Mouse (Mus musculus): ENCODE results near the gene Zfp770. TPM values are rescaled to one million over a fixed set of nuclear protein-coding genes. Genes with fewer than 3 reads are reported as not detected.
"Not testable (repeated sequence)": the region's sequence is repeated elsewhere in the genome, so short reads cannot be mapped to it uniquely, and the experiment has no call there.

The Zfp770 gene
- total and polyA plus RNA-seq, 2 experiments from 2014 or later = 8.2 to 28.6 TPM

DNA sequence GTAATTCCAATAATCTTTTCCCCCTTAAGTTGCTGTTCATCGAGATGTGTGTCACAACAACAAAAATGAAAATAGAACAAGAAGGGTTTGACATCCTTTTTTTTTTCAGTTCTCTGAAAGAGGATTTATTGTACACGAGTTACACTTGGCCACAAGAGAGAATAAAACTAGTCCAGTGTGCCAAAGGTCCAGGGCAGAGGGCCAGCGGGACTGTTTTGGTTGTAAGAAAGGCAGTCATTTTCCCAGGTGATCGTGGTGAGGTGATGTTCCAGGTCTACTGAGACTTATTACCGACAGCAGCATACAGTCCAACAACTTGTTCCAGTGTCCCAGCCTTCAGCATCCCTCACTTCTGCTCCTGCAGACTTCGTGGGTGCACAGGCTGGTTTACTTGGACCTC is 3.8 kb upstream of the Zfp770 start:
- TF ChIP-seq CTCF (IDR thresholded peaks at IDR 0.05; ENCODE audit: low read depth) = no peak
- Histone ChIP-seq H3K36me3 (ENCODE audit: insufficient read depth) (no peaks in the 10 kb centered on the region), H3K9ac (no peak overlapping the region), H3K4me2 (ENCODE audit: low read depth) (no peak overlapping the region), H3K27ac (ENCODE audit: low read depth, low read length) (no peak overlapping the region), H3K4me3 (ENCODE audit: low read depth, low read length) (no peak overlapping the region), H3K27me3 (ENCODE audit: insufficient read depth, low read length) (no peaks in the 10 kb centered on the region), H3K4me1 (ENCODE audit: insufficient read depth) (peaks cover 6% of the 10 kb centered on the region), H3K9me3 (ENCODE audit: low read length) (no peaks in the 10 kb centered on the region)
- ATAC-seq = no peak
- DNase-seq = no peak
- 73% methylated on average over 6 of the region's 6 CpGs for WGBS

DNA sequence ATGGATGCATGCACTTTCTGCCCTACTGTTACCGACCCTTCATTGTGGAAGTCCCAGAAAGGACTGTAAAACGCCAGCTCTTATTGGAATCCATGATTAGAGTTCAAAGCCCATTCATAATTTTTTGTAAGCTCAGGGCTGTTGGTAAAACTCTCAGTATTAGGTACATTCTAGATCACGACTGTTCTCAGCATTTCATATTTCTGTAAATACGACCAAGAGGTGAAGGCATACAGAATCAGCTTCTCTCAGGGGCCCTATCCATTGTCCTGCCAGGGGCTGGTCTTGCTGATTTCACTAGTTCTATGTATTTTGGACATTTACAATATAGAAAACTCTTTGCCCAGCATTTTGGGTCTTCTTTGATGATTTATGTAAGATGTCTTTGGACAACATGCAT is 305 bp upstream of the Zfp770 start:
- Histone ChIP-seq H3K27me3 (ENCODE audit: insufficient read depth, low read length) (no peaks in the 10 kb centered on the region), H3K9ac (peak overlapping the region; percentile 82), H3K4me3 (ENCODE audit: low read depth, low read length) (peak overlapping the region; percentile 68), H3K27ac (ENCODE audit: low read depth, low read length) (no peak overlapping the region; the same call in 1 of the 2 replicates), H3K9me3 (ENCODE audit: low read length) (no peaks in the 10 kb centered on the region), H3K4me1 (ENCODE audit: insufficient read depth) (peaks cover 11% of the 10 kb centered on the region), H3K4me2 (ENCODE audit: low read depth) (peak overlapping the region; percentile 65), H3K36me3 (ENCODE audit: insufficient read depth) (no peaks in the 10 kb centered on the region; the same call in 1 of the 2 replicates)
- TF ChIP-seq CTCF (IDR thresholded peaks at IDR 0.05; ENCODE audit: low read depth) = no peak
- WGBS = 28% methylated on average over 4 of the region's 4 CpGs
- no peak for DNase-seq
- peak; percentile 28; the same call in 1 of the 2 replicates for ATAC-seq

DNA sequence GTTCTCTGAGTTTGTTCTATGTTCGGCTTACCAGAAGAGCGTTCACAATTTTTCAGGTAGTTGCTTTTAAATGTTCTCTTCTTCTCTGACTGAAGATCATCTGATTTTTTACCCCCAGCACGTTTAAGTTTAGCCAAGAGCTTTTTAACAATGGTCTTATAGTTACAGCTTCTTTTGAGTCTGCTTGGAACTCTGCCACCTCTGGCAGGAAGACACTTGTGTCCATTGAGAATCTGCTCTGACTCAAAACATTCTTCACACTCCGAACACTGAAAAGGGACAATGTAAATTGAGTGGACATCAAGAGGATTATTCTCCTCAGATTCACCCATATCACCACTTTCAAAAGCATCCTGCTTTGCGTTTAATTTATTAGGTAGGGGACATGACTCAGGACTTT is 4.8 kb downstream of the Zfp770 start:
- Histone ChIP-seq H3K27me3 (ENCODE audit: insufficient read depth, low read length) (no peaks in the 10 kb centered on the region), H3K4me3 (ENCODE audit: low read depth, low read length) (no peak overlapping the region), H3K4me2 (ENCODE audit: low read depth) (no peak overlapping the region), H3K36me3 (ENCODE audit: insufficient read depth) (peaks cover 3% of the 10 kb centered on the region; the same call in 1 of the 2 replicates), H3K4me1 (ENCODE audit: insufficient read depth) (peaks cover 11% of the 10 kb centered on the region), H3K27ac (ENCODE audit: low read depth, low read length) (no peak overlapping the region), H3K9me3 (ENCODE audit: low read length) (no peaks in the 10 kb centered on the region), H3K9ac (no peak overlapping the region)
- no peak for TF ChIP-seq CTCF (IDR thresholded peaks at IDR 0.05; ENCODE audit: low read depth)
- WGBS = 71% methylated on average over 5 of the region's 5 CpGs
- DNase-seq = no peak
- no peak for ATAC-seq

DNA sequence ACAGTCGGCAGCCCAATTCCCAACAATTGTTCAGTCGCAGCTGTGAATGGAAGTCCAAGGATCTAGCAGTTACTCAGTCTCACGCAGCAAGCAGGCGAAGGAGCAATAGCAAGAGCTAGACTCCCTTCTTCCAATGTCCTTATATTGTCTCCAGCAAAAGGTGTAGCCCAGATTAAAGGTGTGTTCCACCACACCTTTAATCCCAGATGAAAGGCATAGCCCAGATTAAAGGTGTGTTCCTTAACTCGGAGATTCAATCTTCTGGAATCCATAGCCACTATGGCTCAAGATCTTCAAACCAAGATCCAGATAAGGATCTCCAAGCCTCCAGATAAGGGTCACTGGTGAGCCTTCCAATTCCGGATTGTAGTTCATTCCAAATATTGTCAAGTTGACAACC is 14.3 kb downstream of the Zfp770 start, which contains the start of gene Aqr:
TSS of gene Aqr (minus strand) at position 101 of the 400 bp plus-strand sequence.
- WGBS = 100% methylated on average over 1 of the region's 6 CpGs
- not testable (repeated sequence) for H3K4me1 ChIP-seq (ENCODE audit: insufficient read depth); H3K27ac ChIP-seq (ENCODE audit: low read depth, low read length); H3K36me3 ChIP-seq (ENCODE audit: insufficient read depth); H3K27me3 ChIP-seq (ENCODE audit: insufficient read depth, low read length); DNase-seq; H3K9me3 ChIP-seq (ENCODE audit: low read length); H3K4me2 ChIP-seq (ENCODE audit: low read depth); ATAC-seq; H3K4me3 ChIP-seq (ENCODE audit: low read depth, low read length); H3K9ac ChIP-seq

DNA sequence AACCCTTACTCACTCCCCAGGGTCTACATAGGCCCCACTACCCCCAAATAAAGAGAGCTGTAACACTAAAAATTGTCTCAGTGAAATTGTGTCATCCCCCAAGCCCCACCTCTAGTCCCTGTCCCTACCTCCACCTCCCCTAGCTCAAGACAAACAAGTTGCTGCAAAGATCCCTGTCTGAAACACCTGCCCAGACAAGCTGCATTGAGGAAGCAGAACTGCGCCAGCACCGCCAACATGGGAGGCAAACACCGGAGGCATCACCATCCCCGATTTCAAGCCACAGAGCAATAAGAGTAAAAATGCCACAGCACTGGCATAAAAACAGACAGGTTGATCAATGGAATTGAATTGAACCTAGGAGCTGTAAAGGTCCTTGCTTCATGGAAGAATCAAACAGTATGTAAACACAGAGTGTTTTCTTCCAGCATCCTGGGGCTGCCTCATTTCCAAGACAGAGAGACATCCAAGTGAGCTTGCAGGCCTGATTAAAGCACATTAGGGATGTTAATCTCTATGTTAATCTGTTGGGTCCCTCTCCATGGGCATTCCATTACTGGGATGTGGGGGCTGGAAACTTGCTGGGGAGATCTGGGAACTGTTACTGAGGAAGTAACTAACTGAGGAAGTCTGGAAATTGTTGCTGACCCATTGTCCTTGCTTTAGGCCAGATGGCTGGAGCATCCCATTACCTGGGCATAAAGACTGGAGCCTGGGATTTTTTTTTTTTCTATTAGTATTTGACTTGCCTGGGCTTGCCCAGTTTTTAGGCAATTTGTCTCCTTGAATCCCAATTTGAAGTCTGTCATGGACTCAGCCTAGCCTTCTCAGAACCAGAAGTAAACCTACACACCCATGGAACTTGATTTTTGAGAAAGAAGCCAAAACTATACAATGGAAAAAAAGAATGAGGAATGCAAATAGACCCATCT is 23.2 kb downstream of the Zfp770 start:
- no peak for TF ChIP-seq CTCF (IDR thresholded peaks at IDR 0.05; ENCODE audit: low read depth)
- Histone ChIP-seq H3K27ac (ENCODE audit: low read depth, low read length) (no peak overlapping the region), H3K4me1 (ENCODE audit: insufficient read depth) (peaks cover 8% of the 10 kb centered on the region; the same call in 1 of the 2 replicates), H3K36me3 (ENCODE audit: insufficient read depth) (no peaks in the 10 kb centered on the region), H3K9me3 (ENCODE audit: low read length) (no peaks in the 10 kb centered on the region), H3K9ac (no peak overlapping the region), H3K27me3 (ENCODE audit: insufficient read depth, low read length) (no peaks in the 10 kb centered on the region), H3K4me3 (ENCODE audit: low read depth, low read length) (no peak overlapping the region), H3K4me2 (ENCODE audit: low read depth) (no peak overlapping the region)
- ATAC-seq = no peak
- DNase-seq = no peak
- 39% methylated on average over 4 of the region's 4 CpGs for WGBS

DNA sequence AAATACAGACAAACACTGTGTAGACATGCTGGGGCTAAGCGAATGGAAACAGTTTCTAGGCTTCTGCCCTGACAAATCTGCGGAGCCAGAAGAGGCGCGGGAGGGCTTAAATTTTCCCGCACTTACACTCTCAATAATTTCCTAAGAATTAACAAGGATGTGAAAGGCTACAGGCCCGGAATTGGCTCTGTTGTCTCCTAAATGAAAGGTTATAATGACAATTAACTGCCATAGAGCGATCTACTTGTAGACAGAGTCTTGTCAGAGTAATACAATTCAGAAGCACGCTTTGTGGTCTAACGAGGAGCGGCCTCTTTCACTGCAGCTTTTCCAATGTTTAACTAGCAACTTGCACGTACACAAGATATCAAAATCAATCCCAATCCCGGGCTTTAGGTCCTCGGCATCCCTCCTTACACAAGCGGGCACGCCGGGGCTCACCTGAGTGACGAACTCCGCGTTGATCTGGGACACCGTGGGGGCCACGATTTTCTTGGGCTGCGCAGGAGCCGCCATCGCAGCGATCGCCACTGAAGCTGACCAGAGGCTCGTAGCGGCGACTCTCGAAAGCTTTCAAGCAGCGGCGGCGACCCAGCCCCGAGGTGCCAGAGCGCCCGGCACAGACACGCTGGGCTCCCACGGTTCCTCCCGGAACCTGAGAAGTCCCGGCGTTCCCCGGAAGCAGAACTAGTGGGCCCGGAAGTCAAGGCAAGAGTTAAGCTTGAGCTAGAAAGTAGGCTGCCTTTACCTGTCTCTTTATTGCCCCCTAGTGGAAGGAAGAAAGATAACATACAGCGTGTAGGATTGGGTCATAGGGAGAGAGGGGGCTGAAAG is 26.4 kb downstream of the Zfp770 start:
- peak; percentile 92 for TF ChIP-seq CTCF (IDR thresholded peaks at IDR 0.05; ENCODE audit: low read depth)
- H3K4me1 ChIP-seq (ENCODE audit: insufficient read depth) = peaks cover 8% of the 10 kb centered on the region; the same call in 1 of the 2 replicates
- under 1% methylated on average over 44 of the region's 44 CpGs for WGBS

More for the DNA sequence above, 26.4 kb downstream of the Zfp770 start:
- Histone ChIP-seq H3K4me2 (ENCODE audit: low read depth) (peak overlapping the region; percentile 68), H3K36me3 (ENCODE audit: insufficient read depth) (peaks cover 5% of the 10 kb centered on the region), H3K9me3 (ENCODE audit: low read length) (no peaks in the 10 kb centered on the region), H3K27me3 (ENCODE audit: insufficient read depth, low read length) (no peaks in the 10 kb centered on the region), H3K4me3 (ENCODE audit: low read depth, low read length) (peak overlapping the region; percentile 63), H3K27ac (ENCODE audit: low read depth, low read length) (no peak overlapping the region), H3K9ac (peak overlapping the region; percentile 62)
- DNase-seq = peak; percentile 87
- ATAC-seq = peak; percentile 99

All from forebrain, postnatal 0 days (tissue).